Mouse (Mus musculus): ENCODE measurements around the gene Wdr91.

The Wdr91 gene

GRCm38 (mm10) chr6:34877509-34878321 lies 33.0 kb downstream of the Wdr91 start, which contains the start of gene Cyren:
Cyren (minus strand) TSS chr6:34878060.
- DNase-seq: peak; percentile 94 to 96

- no peak for DNase-seq
Measured at GRCm38 (mm10) chr6:34876835-34877156, 33.9 kb downstream of the Wdr91 start.

GRCm38 (mm10) chr6:34875966-34876834 lies 34.5 kb downstream of the Wdr91 start:
- DNase-seq: peak; percentile 29 to 54

- DNase-seq: peak; percentile 81 to 89
Measured at GRCm38 (mm10) chr6:34875268-34875761, 35.4 kb downstream of the Wdr91 start.

GRCm38 (mm10) chr6:34874101-34874921 lies 36.4 kb downstream of the Wdr91 start:
- DNase-seq: peak in 1 of 2 experiments; percentile 36

- DNase-seq: no peak
Measured at GRCm38 (mm10) chr6:34872871-34873270, 37.8 kb downstream of the Wdr91 start.

- DNase-seq: no peak
Measured at GRCm38 (mm10) chr6:34871929-34872328, 38.7 kb downstream of the Wdr91 start.

- DNase-seq: no peak
Measured at GRCm38 (mm10) chr6:34870724-34871123, 40.0 kb downstream of the Wdr91 start.

- DNase-seq: no peak
Measured at GRCm38 (mm10) chr6:34870136-34870535, 40.5 kb downstream of the Wdr91 start.

- peak; percentile 44 to 64 for DNase-seq
Measured at GRCm38 (mm10) chr6:34869225-34869915, 41.3 kb downstream of the Wdr91 start.

GRCm38 (mm10) chr6:34868507-34869217 lies 42.0 kb downstream of the Wdr91 start:
- DNase-seq: no peak

- DNase-seq: no peak
Measured at GRCm38 (mm10) chr6:34867995-34868350, 42.7 kb downstream of the Wdr91 start.

- DNase-seq: no peak
Measured at GRCm38 (mm10) chr6:34867301-34867994, 43.2 kb downstream of the Wdr91 start.

GRCm38 (mm10) chr6:34866786-34867185 lies 43.9 kb downstream of the Wdr91 start:
- DNase-seq: no peak

GRCm38 (mm10) chr6:34865711-34866593 lies 44.7 kb downstream of the Wdr91 start:
- DNase-seq: no peak

- no peak for DNase-seq
Measured at GRCm38 (mm10) chr6:34865213-34865612, 45.5 kb downstream of the Wdr91 start.

- no peak for DNase-seq
Measured at GRCm38 (mm10) chr6:34863786-34864514, 46.7 kb downstream of the Wdr91 start.

- peak; percentile 60 to 70 for DNase-seq
Measured at GRCm38 (mm10) chr6:34862791-34863403, 47.8 kb downstream of the Wdr91 start, which contains the start of gene Tmem140. Tmem140 (plus strand) TSS chr6:34863146.
